Mouse (Mus musculus) stomach, postnatal 0 days (tissue): ENCODE measurements around the gene Gsc. TPM values are rescaled to one million over a fixed set of nuclear protein-coding genes. Genes with fewer than 3 reads are reported as not detected.

ENCODE experiments used
- ATAC-seq: fragments of 200-750 bp; cut with Nextera tagmentation; 2 replicates; pipeline ENCODE4 v1.8.0; 2017; ENCODE audit not compliant: low FRiP score, low TSS enrichment
- DNase-seq: peaks from one replicate; pipeline ENCODE4 v3.0.0-alpha.2; 2016; ENCODE audit warnings: low spot score
- H3K27ac ChIP-seq: fragments of 300-500 bp; sonication (generic); replicated peaks from 2 replicates; pipeline ENCODE4 v1.5.1; 2014; ENCODE audit warnings: mild to moderate bottlenecking, control low read depth
- H3K27me3 ChIP-seq: fragments of 300-500 bp; sonication (generic); 2 replicates; pipeline ENCODE4 v1.6.1; 2014; ENCODE audit warnings: low read length; ENCODE audit not compliant: control insufficient read depth, insufficient read depth
- H3K36me3 ChIP-seq: fragments of 300-500 bp; sonication (generic); 2 replicates; pipeline ENCODE4 v1.6.1; 2014; ENCODE audit warnings: low read length, mixed read lengths; ENCODE audit not compliant: control insufficient read depth, insufficient read depth
- H3K4me1 ChIP-seq: fragments of 300-500 bp; sonication (generic); replicated peaks from 2 replicates; pipeline ENCODE4 v1.6.1; 2014; ENCODE audit warnings: antibody characterized with exemption; ENCODE audit not compliant: control insufficient read depth, insufficient read depth
- H3K4me2 ChIP-seq: fragments of 300-500 bp; sonication (generic); replicated peaks from 2 replicates; pipeline ENCODE4 v1.6.1; 2014; ENCODE audit warnings: low read depth, mild to moderate bottlenecking, control low read depth, moderate library complexity
- H3K4me3 ChIP-seq: fragments of 300-500 bp; sonication (generic); 2 replicates; pipeline ENCODE4 v1.5.1; 2014; ENCODE audit warnings: low read depth, low read length, control low read depth
- H3K9ac ChIP-seq: fragments of 300-500 bp; sonication (generic); 2 replicates; pipeline ENCODE4 v1.6.1; 2014; ENCODE audit warnings: mild to moderate bottlenecking, low read length, control low read depth, mixed read lengths
- H3K9me3 ChIP-seq: fragments of 300-500 bp; sonication (generic); 2 replicates; pipeline ENCODE4 v1.6.1; 2016; ENCODE audit warnings: low read length; ENCODE audit not compliant: control insufficient read depth
- CTCF ChIP-seq: IDR thresholded peaks from 2 replicates; pipeline ENCODE4 v1.5.1; 2016; ENCODE audit warnings: antibody characterized with exemption, low read depth, mild to moderate bottlenecking, moderate library complexity
- EP300 ChIP-seq: optimal IDR thresholded peaks from 2 replicates; pipeline ENCODE3; 2016; ENCODE audit warnings: antibody characterized with exemption
- WGBS: fragments of 180-500 bp; shearing (Covaris S2); extraction: QIAGEN DNeasy Blood & Tissue Kit; methylation state at CpG from one replicate; pipeline ENCODE4 v1.1.7; 2014; 5-methylcytosine and 5-hydroxymethylcytosine counted together
- polyA plus RNA-seq: library from polyadenylated mRNA; unstranded; fragments of >200 nt; fragmentation: Nextera tagmentation; extraction: Ambion mirVana; gene quantifications from 2 replicates; pipeline ENCODE4 v1.2.1, GENCODE M21; 2015

The Gsc gene
- polyA plus RNA-seq, 1 experiment from 2014 or later = 0.46 TPM

- Histone ChIP-seq H3K27ac (no peak overlapping the region), H3K9ac (no peak overlapping the region), H3K4me1 (0 out of 2 replicates have a peak, but pooled peaks cover 3% of the 10 kb centered on the region), H3K27me3 (peaks cover 31% of the 10 kb centered on the region), H3K9me3 (no peaks in the 10 kb centered on the region), H3K4me3 (no peak overlapping the region), H3K36me3 (no peaks in the 10 kb centered on the region), H3K4me2 (no peak overlapping the region)
- peak; percentile 23 for DNase-seq
- 10% methylated on average over 42 of the region's 42 CpGs for WGBS
- no peak for ATAC-seq
- TF ChIP-seq CTCF = no peak
Measured at GRCm38 (mm10) chr12:104474191-104474871, 1.2 kb upstream of the Gsc start.

GRCm38 (mm10) chr12:104473492-104473891, 362 bp upstream of the Gsc start:
- no peak for ATAC-seq
- WGBS = 4% methylated on average over 17 of the region's 18 CpGs
- Histone ChIP-seq H3K27me3 (peaks cover 34% of the 10 kb centered on the region), H3K4me3 (peak overlapping the region; percentile 59), H3K4me2 (peak overlapping the region; percentile 97), H3K9me3 (no peaks in the 10 kb centered on the region), H3K9ac (no peak overlapping the region), H3K36me3 (no peaks in the 10 kb centered on the region), H3K27ac (no peak overlapping the region), H3K4me1 (0 out of 2 replicates have a peak, but pooled peaks cover 3% of the 10 kb centered on the region)
- TF ChIP-seq EP300 (no peak), CTCF (no peak)
- no peak for DNase-seq

- Histone ChIP-seq H3K27ac (no peak overlapping the region), H3K9ac (no peak overlapping the region), H3K9me3 (no peaks in the 10 kb centered on the region), H3K27me3 (peaks cover 33% of the 10 kb centered on the region), H3K4me3 (peak overlapping the region; percentile 59), H3K4me1 (0 out of 2 replicates have a peak, but pooled peaks cover 3% of the 10 kb centered on the region), H3K4me2 (peak overlapping the region; percentile 97; the same call in 1 of the 2 replicates), H3K36me3 (no peaks in the 10 kb centered on the region)
- ATAC-seq (no peak), DNase-seq (no peak)
- TF ChIP-seq CTCF = no peak
- no peak for TF ChIP-seq EP300
- WGBS = 2% methylated on average over 25 of the region's 25 CpGs
Measured at GRCm38 (mm10) chr12:104472218-104472525, 958 bp downstream of the Gsc start.

- DNase-seq (no peak), ATAC-seq (no peak)
- WGBS = 13% methylated on average over 57 of the region's 57 CpGs
Measured at GRCm38 (mm10) chr12:104471351-104472217, 1.5 kb downstream of the Gsc start.

GRCm38 (mm10) chr12:104470646-104471045, 2.5 kb downstream of the Gsc start:
- TF ChIP-seq CTCF (no peak), EP300 (no peak)
- ATAC-seq (no peak), DNase-seq (no peak)
- 46% methylated on average over 6 of the region's 6 CpGs for whole genome bisulfite sequencing
- no peak overlapping the region for H3K4me2 ChIP-seq
- H3K4me1 ChIP-seq = 0 out of 2 replicates have a peak, but pooled peaks cover 3% of the 10 kb centered on the region
- H3K27ac ChIP-seq = no peak overlapping the region
- no peak overlapping the region for H3K9ac ChIP-seq
- no peaks in the 10 kb centered on the region for H3K9me3 ChIP-seq
- H3K36me3 ChIP-seq = no peaks in the 10 kb centered on the region
- H3K4me3 ChIP-seq = no peak overlapping the region
- peaks cover 28% of the 10 kb centered on the region for H3K27me3 ChIP-seq

More at GRCm38 (mm10) chr12:104471351-104472217, 1.5 kb downstream of the Gsc start:
- H3K4me1 ChIP-seq = 0 out of 2 replicates have a peak, but pooled peaks cover 3% of the 10 kb centered on the region
- no peak overlapping the region for H3K27ac ChIP-seq
- H3K4me3 ChIP-seq = peak overlapping the region; percentile 59
- peaks cover 33% of the 10 kb centered on the region for H3K27me3 ChIP-seq
- H3K36me3 ChIP-seq = no peaks in the 10 kb centered on the region
- peak overlapping the region; percentile 97; the same call in 1 of the 2 replicates for H3K4me2 ChIP-seq
- no peak overlapping the region for H3K9ac ChIP-seq
- H3K9me3 ChIP-seq = no peaks in the 10 kb centered on the region
- TF ChIP-seq EP300 = no peak
- no peak for TF ChIP-seq CTCF

GRCm38 (mm10) chr12:104468783-104469182, 4.3 kb downstream of the Gsc start:
- Histone ChIP-seq H3K9ac (no peak overlapping the region), H3K9me3 (no peaks in the 10 kb centered on the region), H3K27me3 (peaks cover 16% of the 10 kb centered on the region), H3K4me2 (no peak overlapping the region), H3K27ac (no peak overlapping the region), H3K36me3 (no peaks in the 10 kb centered on the region), H3K4me3 (no peak overlapping the region), H3K4me1 (0 out of 2 replicates have a peak, but pooled peaks cover 3% of the 10 kb centered on the region)
- no peak for ATAC-seq
- WGBS = 6% methylated on average over 4 of the region's 4 CpGs
- DNase-seq = no peak
- TF ChIP-seq EP300 (no peak), CTCF (no peak)
